Mouse (Mus musculus): ENCODE data around the gene Gm20741. TPM values are rescaled to one million over a fixed set of nuclear protein-coding genes. Genes with fewer than 3 reads are reported as not detected.

Gm20741 gene
- not detected in 2 replicates for polyA plus RNA-seq (2015; fragmentation: Nextera tagmentation; extraction: Ambion mirVana)

DNA sequence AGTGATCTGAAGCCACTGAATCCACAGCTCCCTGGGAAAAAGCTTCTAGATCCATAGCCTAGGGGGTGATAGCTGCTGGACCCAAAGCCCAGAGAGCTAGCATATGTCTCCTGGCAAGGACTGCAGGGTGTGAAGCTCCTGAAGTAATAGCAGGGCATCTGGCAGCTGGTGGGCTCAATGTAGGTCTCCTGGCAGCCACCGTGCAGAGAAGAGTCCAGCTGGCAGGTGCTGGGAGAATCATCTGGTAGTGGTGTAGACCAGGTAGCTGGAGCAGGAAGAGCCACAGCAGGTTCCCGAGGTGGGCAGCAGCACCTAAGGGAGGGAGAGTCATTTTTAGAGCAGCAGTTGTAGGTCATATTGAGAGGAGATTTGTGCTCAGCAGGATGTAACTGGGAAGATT, at the start of gene Gm20741:
Gene Gm20741, minus strand, starts transcription at position 394 of the 400 bp plus-strand sequence.

DNA sequence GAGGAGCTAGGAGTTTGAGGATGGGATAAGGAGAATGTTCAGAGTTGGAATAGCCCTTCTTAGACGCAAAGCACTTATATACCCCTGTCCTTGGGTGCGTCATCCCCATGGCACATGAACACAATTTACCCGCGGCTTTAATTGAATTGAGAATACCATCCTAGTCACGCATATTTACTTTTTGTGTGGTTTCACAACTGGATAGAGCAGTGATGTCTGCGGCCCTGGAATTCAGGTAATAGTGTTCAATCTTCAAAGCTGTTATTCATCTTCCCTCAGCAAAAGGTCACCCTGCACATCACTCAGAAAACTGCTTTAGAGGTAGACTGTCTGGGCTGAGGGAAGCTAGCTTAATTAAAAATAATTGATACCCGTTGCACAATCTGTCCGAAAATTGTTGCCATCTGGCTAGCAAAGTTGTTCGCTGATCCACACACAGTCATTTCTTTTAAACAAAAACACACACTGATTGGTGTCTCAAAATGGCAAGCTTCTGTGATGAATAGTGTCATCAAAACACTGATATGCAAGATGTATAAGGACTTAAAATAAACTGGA, 14.2 kb upstream of the Gm20741 start, which contains the start of gene Krtap14:
Gene Krtap14, minus strand, starts transcription at position 51 of the 558 bp plus-strand sequence.

DNA sequence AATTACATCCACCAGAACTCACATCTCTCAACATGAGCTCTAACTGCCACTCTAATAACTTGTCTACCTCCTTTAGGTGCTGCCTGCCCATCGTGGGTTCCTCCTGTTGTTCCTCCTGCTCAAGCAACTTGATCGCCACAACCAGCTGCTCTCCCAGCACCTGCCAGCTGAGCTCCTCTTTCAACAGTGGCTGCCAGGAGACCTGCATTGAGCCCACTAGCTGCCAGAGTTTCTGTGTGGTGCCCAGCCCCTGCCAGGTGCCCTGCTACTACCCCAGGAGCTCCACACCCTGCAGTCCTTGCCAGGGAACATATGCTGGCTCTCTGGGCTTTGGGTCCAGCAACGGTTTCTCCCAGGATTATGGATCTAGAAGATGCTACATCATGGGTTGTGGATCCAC, 8.0 kb upstream of the Gm20741 start, which contains the start of gene Krtap15:
Gene Krtap15, plus strand, starts transcription at position 150 of the 400 bp plus-strand sequence.

DNA sequence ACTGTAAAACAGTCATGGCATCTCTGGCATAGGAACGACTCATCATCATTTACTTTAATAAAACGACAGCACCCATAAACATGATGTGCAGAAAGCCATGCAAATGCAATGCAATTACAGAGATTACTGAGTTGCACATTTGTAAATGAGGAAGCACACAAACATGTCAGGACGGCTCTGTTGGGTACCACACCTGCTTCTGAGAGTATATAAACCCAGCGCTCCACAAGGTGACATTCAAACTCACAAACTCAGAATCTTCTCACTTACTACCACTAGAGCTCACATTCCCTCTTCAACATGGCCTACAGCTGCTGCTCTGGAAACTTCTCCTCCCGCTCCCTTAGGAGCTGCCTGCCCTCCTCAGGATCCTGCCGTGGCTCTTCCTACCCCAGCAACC, 34.4 kb downstream of the Gm20741 start, which contains the start of gene Gm5965:
Gene Gm5965, plus strand, starts transcription at position 301 of the 400 bp plus-strand sequence.

DNA sequence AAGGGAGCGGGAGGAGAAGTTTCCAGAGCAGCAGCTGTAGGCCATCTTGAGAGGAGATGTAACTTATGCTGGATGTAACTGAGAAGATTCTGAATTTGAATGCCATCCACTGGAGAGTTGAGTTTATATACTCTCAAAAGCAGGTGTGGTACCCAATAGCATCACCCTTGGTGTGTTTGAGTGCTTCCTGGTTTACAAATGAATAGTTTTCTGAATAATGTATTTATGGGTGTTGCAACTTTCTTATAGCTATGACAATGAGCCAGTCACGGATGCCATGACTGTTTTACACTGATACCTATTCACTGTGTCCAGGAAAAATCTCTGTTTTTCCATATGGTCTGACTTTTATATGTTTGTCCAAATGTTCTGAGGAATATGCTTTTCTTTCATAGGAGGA, 37.9 kb downstream of the Gm20741 start, which contains the start of gene 2310057N15Rik:
Gene 2310057N15Rik, minus strand, starts transcription at position 101 of the 400 bp plus-strand sequence.

Other genes with a start within 250 kb of the Gm20741 start
- gene Cldn8, start 249.0 kb downstream of the Gm20741 start, polyA plus RNA-seq (2015; fragmentation: Nextera tagmentation; extraction: Ambion mirVana) = 0.43 and 4.4 TPM in 2 replicates
- gene Krtap24-1, start 199.9 kb downstream of the Gm20741 start, polyA plus RNA-seq (2015; fragmentation: Nextera tagmentation; extraction: Ambion mirVana) = not detected in 2 replicates
- not detected in 2 replicates for gene 2310079G19Rik, start 184.6 kb downstream of the Gm20741 start, polyA plus RNA-seq (2015; fragmentation: Nextera tagmentation; extraction: Ambion mirVana)
- not detected in 2 replicates for gene Krtap26-1, start 164.4 kb downstream of the Gm20741 start, polyA plus RNA-seq (2015; fragmentation: Nextera tagmentation; extraction: Ambion mirVana)
- gene Krtap27-1, start 140.5 kb downstream of the Gm20741 start, polyA plus RNA-seq (2015; fragmentation: Nextera tagmentation; extraction: Ambion mirVana) = not detected in 2 replicates
- not detected in 2 replicates for gene 2310061N02Rik, start 104.3 kb downstream of the Gm20741 start, polyA plus RNA-seq (2015; fragmentation: Nextera tagmentation; extraction: Ambion mirVana)
- gene Krtap13-1, start 83.4 kb downstream of the Gm20741 start, polyA plus RNA-seq (2015; fragmentation: Nextera tagmentation; extraction: Ambion mirVana) = not detected in 2 replicates
- gene Krtap13, start 60.6 kb downstream of the Gm20741 start, polyA plus RNA-seq (2015; fragmentation: Nextera tagmentation; extraction: Ambion mirVana) = not detected in 2 replicates
- not detected in 2 replicates for gene 2310034C09Rik, start 53.4 kb downstream of the Gm20741 start, polyA plus RNA-seq (2015; fragmentation: Nextera tagmentation; extraction: Ambion mirVana)
- not detected in 2 replicates for gene 2310057N15Rik, start 38.0 kb downstream of the Gm20741 start, polyA plus RNA-seq (2015; fragmentation: Nextera tagmentation; extraction: Ambion mirVana)
- not detected in 2 replicates for gene Gm5965, start 34.3 kb downstream of the Gm20741 start, polyA plus RNA-seq (2015; fragmentation: Nextera tagmentation; extraction: Ambion mirVana)
- gene Krtap15, start 8.0 kb upstream of the Gm20741 start, polyA plus RNA-seq (2015; fragmentation: Nextera tagmentation; extraction: Ambion mirVana) = not detected in 2 replicates
- not detected in 2 replicates for gene Krtap14, start 13.9 kb upstream of the Gm20741 start, polyA plus RNA-seq (2015; fragmentation: Nextera tagmentation; extraction: Ambion mirVana)
- not detected in 2 replicates for gene Krtap19-1, start 57.2 kb upstream of the Gm20741 start, polyA plus RNA-seq (2015; fragmentation: Nextera tagmentation; extraction: Ambion mirVana)
- not detected in 2 replicates for gene Krtap19-2, start 62.0 kb upstream of the Gm20741 start, polyA plus RNA-seq (2015; fragmentation: Nextera tagmentation; extraction: Ambion mirVana)
- not detected in 2 replicates for gene Krtap19-3, start 65.8 kb upstream of the Gm20741 start, polyA plus RNA-seq (2015; fragmentation: Nextera tagmentation; extraction: Ambion mirVana)
- not detected in 2 replicates for gene Krtap19-4, start 72.9 kb upstream of the Gm20741 start, polyA plus RNA-seq (2015; fragmentation: Nextera tagmentation; extraction: Ambion mirVana)
- gene Krtap19-5, start 84.2 kb upstream of the Gm20741 start, polyA plus RNA-seq (2015; fragmentation: Nextera tagmentation; extraction: Ambion mirVana) = not detected in 2 replicates
- gene Krtap19-9b, start 120.0 kb upstream of the Gm20741 start, polyA plus RNA-seq (2015; fragmentation: Nextera tagmentation; extraction: Ambion mirVana) = not detected in 2 replicates
- gene Krtap16-3, start 150.7 kb upstream of the Gm20741 start, polyA plus RNA-seq (2015; fragmentation: Nextera tagmentation; extraction: Ambion mirVana) = not detected in 2 replicates
- not detected in 2 replicates for gene Krtap22-2, start 198.5 kb upstream of the Gm20741 start, polyA plus RNA-seq (2015; fragmentation: Nextera tagmentation; extraction: Ambion mirVana)
- not detected in 2 replicates for gene Gm10229, start 203.1 kb upstream of the Gm20741 start, polyA plus RNA-seq (2015; fragmentation: Nextera tagmentation; extraction: Ambion mirVana)
- not detected in 2 replicates for gene Krtap6-1, start 219.5 kb upstream of the Gm20741 start, polyA plus RNA-seq (2015; fragmentation: Nextera tagmentation; extraction: Ambion mirVana)
- gene Gm10228, start 229.3 kb upstream of the Gm20741 start, polyA plus RNA-seq (2015; fragmentation: Nextera tagmentation; extraction: Ambion mirVana) = not detected in 2 replicates
- not detected in 2 replicates for gene Krtap6-5, start 235.7 kb upstream of the Gm20741 start, polyA plus RNA-seq (2015; fragmentation: Nextera tagmentation; extraction: Ambion mirVana)